Mouse (Mus musculus) left cerebral cortex, adult 9 months (tissue): Measurements from ENCODE around the gene Galnt2.

ENCODE experiments used
- DNase-seq, 2 experiments: peaks; one replicate each; pipeline ENCODE4 v3.0.0; 2022; ENCODE audit warnings: low spot score in 2 of 2

The Galnt2 gene

DNA sequence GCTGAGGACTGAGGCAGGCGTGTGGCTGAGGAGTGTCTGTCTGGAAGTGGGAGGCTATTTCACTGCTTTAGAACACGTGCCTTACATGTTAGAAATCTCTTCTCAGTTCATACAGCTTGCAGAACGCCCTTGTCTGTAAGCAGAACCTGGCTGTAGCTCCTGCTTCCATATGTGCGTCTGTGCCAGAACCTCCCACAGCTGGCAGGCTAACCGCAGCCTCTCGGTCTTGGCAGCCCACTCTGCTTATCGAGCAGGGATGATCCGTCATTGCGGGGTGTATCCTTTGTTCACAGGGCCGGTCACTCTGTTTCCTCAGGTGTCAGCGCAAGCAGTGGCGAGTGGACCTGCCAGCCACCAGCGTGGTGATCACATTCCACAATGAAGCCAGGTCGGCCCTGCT, 92.2 kb downstream of the Galnt2 start:
- DNase-seq, result peak; percentile 33 to 69

DNA sequence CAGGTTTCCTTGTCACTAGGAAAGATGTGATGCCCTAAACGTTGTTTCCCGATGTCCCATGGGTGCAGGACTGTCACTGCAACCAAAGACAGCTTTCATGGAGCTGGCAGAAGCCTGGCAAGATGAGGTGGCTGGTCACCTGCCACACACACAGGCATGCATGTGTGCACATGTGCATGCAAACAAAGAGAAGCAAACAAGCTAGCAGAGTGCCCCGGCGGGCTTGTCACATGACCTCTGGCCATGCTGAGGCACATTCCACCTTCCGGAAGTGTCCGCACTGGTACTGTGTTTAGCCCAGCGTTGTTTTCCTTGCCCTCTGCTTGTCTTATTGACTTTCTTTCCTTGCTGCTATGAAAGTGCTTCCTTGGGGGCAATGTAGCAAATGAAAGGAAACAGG, 97.1 kb downstream of the Galnt2 start:
- no peak for DNase-seq

DNA sequence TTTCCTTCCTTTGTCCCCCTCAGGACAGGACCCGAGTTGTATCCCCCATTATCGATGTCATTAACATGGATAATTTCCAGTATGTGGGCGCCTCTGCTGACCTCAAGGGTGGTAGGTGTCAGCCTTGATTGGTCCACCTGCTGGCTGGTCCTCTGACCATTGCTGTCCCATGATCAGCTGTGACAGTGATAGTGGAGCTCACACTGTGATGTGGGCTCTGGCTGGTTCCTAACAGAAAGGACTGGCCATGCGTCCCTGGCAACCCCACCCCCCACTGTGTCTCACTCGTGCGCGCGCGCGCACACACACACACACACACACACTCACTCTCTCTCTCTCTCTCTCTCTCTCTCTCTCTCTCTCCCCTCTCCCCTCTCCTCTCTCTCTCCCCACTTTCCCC, 98.5 kb downstream of the Galnt2 start:
- DNase-seq, result no peak

DNA sequence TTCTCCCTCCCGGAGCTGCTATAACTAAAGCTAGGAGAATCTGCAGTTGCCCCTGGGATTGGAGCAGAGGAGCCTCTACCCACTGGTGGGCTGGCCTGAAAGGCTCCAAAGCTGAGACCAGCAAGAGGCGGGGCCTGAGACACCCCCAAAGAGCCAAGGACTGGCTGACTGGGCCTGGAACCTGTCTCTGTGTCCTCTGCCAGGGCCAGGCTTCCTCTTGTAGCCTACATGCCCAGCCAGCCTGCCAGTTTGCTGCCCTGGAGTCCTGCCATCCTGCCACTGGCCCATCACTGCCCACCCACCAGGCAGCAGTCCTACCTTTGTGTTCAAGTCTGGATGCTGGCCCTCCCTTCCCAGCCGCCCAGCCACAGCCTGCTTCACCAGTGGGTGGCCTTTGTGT, 99.2 kb downstream of the Galnt2 start:
- peak in 1 of 2 experiments; percentile 34 for DNase-seq

DNA sequence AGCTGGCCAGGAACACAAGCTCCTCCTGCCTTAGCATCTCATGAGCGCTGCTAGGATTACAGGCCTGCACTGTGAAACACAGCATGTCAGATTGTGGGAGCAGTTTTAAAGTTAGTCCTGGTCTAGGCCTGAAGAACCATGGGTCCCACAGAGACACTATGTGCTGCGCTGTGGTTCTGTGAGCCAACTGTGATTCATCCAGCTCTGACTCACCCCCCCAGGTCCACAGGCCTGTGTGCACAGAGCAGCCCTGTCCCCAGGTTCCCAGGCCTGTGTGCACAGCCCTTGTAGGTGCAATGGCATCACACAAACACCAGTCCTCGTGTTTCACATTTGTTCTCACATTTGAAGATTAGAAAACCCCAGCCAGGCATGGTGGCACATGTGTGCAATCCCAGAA, 99.9 kb downstream of the Galnt2 start:
- DNase-seq, result no peak

DNA sequence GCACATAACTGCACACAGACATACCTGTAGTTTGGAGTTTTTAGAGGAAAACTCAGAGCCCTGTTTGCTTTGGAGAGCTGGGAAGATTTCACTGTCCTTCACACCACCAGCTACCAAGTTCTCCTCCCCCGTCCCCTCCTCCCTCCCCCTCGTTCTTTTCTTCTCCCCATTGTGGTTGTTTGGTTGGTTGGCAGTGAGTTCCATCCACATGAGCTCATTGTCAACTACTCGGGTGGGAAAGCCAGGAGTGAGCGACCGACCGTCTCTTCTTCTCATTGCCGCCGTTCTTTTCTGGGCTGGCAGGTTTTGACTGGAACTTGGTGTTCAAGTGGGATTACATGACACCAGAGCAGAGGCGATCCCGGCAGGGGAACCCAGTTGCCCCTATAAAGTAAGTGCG, 100.5 kb downstream of the Galnt2 start:
- DNase-seq, result no peak

DNA sequence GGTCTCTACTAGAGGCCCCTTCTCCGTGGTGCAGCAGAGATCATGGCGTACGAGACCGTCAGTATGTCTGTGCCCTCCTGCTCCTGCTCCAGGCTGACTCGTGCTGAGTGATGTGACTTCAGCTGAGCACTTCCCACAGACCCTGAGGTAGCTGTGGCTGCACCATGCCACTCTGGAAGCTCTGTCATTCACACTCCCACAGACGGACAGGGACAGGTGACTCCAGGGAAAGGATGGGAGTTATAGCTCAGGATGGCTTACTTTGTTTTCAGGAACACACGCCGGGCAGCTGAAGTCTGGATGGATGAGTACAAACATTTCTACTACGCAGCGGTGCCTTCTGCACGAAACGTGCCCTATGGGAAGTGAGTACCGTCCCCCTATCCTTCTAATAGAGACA, 105.1 kb downstream of the Galnt2 start:
- DNase-seq, result no peak

DNA sequence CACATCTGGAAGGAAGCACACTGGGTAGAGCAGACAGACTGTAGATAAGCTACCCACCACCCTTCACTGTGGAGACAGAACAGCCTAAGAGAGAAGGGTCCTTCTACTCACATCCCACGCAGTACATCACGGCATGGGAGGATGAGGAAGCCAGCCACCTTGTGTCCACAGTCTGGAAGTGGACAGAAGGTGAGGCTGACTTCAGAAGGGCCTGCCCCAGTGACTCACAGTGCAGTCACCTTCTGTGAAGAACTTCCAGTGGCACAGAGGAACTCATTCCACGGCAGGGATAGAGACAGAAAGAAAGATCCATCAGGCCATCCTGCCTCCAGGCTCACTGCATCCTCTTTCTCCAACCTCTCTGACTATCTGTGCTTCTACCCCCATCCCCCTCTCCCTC, 108.6 kb downstream of the Galnt2 start:
- no peak for DNase-seq

DNA sequence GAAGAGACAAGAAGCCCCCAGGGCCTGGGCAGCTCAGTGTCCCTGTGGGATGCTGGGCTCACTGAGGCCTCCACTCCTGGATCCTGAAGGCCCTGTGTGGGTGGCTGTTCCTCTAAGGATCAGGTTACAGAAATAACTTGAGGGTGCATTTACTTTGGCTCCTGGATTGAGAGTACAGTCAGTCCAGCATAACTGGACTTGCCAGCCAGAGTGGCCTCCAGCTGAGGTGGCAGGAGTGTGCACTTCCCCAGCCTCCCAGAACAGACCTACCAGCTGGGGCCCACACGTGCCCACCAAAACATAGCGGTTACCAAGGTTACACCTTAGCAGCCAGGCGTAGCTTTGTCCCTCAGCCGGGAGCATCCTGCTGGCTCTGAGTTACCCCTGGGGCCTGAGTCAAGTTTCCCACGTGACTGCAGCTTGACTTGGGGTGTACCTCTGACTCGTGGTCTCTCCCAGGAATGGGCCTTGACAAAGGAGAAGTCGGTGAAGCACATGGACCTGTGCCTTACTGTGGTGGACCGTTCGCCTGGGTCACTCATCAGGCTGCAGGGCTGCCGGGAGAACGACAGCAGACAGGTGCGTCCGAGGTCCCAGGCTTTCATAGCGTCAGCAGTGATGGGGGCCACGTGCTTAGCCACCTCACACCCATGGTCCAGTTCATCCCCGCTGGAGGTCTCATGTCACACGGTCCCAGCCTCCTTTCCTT, 109.3 kb downstream of the Galnt2 start:
- no peak for DNase-seq

DNA sequence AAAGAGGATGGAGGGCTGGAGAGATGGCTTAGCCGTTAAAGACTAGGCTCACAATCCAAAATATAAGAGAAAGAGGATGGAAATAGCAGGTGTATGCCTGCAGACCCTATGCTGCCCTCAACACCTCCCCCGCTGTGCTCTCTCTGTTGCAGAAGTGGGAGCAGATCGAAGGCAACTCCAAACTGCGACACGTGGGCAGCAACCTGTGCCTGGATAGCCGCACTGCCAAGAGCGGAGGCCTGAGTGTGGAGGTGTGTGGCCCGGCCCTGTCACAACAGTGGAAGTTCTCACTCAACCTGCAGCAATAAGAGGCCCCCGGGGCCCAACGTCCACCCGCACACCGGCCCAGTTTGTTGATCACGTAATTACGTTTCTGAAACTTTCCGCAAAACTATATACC, 112.0 kb downstream of the Galnt2 start:
- DNase-seq, result peak in 1 of 2 experiments; percentile 46

DNA sequence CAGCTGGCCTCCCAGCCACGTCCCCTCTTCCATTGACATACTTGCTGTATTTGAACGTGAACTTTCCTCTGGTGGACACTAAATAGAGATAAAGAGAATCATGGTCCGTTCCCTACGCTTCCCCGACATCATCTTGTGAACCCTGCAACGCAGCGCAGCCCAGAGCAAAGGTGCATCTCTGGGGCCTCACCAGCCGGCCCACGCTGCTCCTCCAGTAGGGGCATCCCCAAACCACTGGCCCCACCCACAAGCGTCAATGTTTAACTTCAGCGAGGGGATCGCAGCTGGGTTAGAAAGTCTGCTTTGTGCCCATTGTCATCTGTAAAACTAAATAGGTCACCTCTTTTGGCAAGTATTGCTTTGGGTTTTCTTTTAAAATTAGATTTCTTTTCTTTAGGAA, 112.8 kb downstream of the Galnt2 start:
- no peak for DNase-seq

DNA sequence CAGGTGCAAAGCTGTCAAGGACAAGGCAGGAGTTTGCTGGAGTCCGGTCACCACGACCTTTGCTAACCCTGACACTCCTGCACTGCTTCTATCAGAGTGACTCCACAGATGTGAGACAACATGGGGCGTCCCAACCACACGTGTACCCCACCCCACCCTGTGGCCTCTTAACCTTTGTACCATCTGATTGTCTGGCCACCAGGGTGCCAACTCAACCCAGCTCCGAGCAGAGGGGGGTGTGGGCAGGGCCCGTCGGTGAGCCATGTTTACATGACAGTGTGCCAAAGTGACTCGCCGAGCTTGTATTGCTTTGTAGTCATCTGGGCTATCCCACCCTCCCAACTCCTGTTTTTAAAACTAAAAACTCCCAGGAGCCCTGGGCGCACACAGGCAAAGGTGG, 113.9 kb downstream of the Galnt2 start:
- no peak for DNase-seq

DNA sequence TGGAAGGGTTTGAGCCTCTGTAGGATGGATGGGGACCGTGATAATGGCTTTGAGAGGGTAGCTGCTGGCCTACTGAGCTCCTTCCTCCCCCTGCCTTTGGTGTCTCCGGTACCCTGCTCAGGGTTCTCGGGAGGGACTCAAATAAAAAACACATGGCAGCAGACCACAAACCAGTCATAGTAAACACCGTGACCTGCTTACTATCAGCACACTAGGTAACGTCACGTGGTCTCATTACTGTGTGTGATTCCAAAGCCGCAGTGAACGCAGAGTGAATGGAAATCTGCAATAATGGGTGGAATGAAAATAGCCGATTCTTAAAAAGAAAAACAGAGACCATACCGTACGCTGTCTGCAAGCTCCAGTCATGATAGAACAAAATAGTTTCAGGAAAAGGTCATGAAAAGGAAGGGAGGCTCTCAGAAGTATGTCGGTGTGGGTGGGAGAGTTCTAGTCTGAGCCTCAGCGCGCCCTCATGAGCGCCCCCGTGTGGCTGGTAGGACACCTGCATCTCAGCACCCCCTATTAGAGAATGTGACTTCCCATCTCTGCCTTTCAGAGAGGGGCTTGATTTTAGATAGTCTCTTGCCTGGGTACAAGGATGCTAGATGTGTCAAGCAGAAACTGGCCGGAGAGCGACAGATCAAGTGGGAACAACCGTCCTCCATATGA, 115.8 kb downstream of the Galnt2 start:
- DNase-seq, result peak in 1 of 2 experiments; percentile 58

DNA sequence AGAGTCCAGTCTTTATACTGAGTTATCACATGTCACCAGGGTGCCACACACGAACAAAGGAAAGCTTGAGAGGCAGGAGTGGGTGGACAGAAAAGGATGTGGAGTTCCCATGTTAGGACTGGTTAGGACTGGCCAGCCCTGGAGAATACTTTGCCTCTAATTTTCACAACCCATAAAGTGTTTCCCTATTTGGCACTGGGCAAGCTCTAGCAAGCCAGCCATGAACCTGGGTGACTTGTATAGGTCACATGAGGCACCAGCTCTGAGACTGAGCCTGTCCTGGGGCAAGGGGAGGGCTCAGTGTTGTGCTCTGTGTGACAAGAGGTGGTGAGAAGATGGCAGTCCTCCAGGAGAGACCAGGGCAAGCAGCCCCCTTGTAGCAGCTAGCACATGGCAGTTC, 116.9 kb downstream of the Galnt2 start:
- no peak for DNase-seq

DNA sequence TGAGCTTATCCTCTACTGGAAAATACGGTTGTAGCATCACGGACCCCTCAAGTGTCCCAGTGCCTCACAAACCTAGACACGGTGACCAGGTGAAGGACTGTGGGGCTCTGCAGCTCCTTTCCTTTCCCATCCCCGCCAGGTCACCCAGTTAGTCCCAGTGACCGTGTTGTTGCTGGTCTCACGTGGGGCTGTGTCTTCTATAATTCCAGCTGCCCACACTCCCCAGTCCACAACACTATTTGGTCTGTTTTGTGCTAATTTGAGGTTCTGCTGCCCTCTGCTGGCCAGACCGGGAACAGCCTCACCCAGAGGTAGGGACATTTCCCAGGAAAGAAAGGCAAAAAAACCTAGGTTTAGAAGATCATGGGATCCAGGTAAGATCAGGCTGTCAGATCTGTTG, 118.5 kb downstream of the Galnt2 start:
- DNase-seq, result peak in 1 of 2 experiments; percentile 91

DNA sequence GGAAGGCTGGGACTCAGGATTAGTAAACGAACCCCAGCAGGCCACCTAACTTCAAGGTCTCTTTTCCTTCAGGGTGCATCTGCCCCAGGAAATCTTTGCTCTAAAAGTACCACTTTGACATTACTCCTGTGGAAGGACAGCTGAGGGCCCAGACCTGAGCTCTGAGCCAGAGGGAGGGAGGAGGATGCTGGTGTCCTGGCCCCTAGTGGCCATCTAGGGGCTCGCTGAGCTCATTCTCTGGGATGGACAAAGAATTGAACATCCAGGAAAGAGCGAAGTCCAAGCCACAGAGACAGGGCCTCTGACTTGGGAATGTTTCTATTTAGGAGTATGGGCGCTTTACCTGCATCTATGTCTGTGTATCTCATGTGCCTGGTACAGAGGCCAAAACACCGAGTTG, 120.4 kb downstream of the Galnt2 start:
- no peak for DNase-seq

DNA sequence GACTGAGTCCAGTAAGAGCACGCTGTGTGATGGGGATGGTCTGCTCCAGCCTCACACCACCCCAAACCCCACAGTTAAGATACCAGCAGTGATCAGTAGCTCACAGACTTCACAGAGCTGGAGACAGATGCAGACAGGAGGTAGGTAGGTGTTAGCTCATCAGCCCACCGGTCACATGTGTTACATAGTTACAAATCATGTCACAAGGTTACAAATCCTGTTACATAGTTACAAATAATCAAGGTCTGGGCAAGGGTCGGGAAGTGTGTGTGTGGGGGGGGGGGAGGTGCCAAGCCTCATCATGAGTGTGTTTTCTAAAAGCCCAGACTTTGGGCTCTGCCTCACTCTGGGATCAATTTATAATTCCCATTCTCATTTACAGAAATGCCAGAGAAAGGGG, 129.7 kb downstream of the Galnt2 start:
- DNase-seq, result no peak

DNA sequence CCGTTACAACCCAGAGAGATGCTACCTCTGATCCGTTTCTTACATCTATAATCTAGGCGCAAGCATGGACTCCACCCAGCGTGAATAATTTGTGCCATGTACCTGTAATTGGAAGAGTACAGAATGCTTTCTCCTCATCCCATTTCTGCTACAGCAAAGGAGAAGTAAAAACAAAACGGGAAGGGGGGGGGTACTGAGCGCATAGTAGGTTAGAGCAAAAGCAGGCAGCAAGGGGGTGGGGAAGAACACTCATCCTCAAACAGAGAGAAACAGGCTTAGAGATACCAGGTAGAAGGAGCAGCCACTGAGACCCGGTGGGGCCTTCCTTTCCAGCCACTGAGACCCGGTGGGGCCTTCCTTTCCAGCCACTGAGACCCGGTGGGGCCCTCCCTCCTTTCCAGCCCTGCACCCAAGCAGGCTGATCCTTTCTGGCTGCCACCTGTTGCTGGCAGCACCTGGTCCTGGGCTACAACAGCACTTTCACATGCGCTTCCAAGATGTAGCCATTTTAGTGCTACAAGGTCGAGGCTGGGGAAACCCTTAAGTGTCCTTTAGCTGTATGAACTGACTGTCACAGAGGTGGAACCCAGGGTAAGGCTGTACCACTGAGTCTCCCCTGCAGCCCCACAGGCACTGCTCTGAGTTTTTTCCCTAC, 130.7 kb downstream of the Galnt2 start:
- no peak for DNase-seq

DNA sequence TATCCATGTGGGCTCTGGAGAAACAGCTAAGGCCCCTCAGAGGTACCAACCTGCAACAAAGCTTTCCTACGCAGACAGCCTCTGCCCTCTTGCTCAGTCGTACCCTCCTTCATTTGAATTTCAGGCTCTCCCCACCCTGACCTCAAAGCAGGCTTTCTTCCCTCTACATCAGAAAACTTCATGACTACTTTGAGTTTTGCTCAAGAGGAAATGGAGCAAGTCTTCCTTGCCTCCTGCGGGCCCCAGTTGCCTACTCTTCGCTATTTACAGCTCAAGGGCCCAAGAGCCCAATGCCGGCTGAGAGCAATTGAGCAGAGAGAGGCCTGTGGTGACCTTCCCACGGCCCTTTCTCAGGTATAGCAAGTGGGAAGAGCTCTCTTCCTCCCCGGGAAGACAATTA, 131.4 kb downstream of the Galnt2 start:
- no peak for DNase-seq

DNA sequence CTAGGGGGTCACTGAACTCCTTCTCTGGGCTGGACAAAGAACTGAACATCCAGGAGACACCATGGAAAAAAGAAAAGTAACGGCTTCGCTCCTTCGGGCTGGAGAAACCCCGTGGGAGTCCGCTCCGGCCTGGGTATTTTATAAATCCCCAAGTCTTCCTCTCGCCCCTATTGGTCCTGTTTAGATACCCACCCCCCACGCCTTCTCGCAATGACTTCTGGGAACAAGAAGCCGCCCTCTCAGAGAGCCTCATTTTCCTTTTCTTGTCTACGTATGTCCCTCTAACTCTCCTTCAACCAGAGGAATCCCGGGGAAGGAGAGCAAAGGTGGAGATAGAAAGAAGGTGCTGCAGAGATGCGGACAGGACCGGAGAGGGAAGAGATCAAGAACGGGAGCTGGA, 132.1 kb downstream of the Galnt2 start:
- DNase-seq, result no peak

DNA sequence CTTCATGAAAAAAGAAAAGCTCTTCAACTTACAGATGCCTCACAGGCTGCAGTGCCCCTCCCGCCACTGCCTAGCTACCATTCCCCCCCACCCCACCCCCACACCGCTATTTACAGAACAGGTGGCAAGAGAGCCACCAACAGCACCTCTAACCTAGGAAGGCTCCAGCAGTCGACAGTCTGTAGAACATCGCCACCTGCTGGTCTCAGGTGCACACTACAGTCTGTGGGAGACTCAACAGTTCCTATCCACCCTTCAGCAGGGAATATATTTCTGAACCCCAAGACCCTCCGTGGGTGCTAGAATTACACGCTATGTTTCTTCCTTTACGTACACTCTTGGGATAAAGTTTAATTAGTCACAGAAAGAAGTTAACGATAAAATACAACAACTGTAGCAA, 137.0 kb downstream of the Galnt2 start:
- DNase-seq, result peak in 1 of 2 experiments; percentile 70

DNA sequence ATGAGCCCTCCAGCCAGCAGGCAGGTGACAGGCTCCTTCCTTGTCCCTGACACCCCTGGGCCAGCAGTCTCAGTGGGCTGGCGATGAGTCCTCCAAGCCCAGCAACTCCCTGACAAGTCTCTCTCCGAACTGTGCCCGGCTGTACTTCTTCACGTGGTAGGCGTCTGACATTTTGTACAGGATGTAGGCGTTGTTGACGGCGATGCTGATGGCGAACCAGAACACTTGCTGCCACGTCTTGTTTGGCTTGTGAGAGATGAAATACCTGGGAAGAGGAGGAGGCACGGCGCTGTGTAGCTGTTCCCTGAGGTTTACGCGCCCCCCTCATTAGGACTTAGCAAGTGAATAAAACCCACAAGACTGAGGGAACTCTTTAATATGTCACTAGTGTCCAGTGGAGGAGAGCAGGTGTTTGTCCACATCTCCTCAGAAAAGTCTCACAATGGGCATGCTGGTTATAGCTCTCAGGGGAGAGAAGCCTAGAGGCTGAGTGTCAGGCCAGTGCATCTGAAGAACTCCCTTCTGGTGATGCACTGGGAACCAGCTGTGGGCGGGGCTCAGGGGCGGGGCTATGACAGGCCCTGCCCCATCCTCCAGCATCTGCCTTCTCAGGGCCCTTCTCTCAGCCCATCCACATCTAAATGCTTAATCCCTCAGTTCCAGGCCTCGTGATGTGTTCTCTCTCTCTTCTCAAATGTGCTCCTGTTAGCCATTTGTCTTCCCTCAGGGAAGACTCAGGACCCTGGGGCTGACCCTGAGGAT, 139.4 kb downstream of the Galnt2 start:
- DNase-seq, result no peak
